Mouse (Mus musculus) bone marrow macrophage, adult 2 months (primary cell): ENCODE results near the gene Prkd2.

Source experiments
- CTCF ChIP-seq: IDR thresholded peaks from 2 replicates; pipeline ENCODE4 v1.5.1; 2012; ENCODE audit warnings: low read depth, mild to moderate bottlenecking, low read length, moderate library complexity
- POLR2A ChIP-seq: IDR thresholded peaks from 2 replicates; pipeline ENCODE4 v1.6.1; 2012; ENCODE audit warnings: mild to moderate bottlenecking, low read depth, low read length, borderline replicate concordance

GRCm38 (mm10) chr7:16900526-16900925, 57.8 kb downstream of the Prkd2 start:
- TF ChIP-seq CTCF, result no peak
- TF ChIP-seq POLR2A, result no peak
